Mouse (Mus musculus) ES-E14 (cell line): ENCODE measurements at regions not wholly inside any gene's neighbourhood (a gene's known extent, or its start where the extent isn't known, plus 50 kb on each side); places are given as distances from the start of the nearest gene placed in this dataset.

ENCODE experiments used
- DNase-seq: peaks from one replicate; pipeline ENCODE4 v3.0.0-alpha.2; 2013; ENCODE audit warnings: low read depth, low spot score
- H3K27ac ChIP-seq: 2 replicates; pipeline ENCODE4 v1.5.1; 2012; ENCODE audit warnings: low read depth, mild to moderate bottlenecking, low read length, moderate library complexity, mixed read lengths; ENCODE audit not compliant: poor library complexity, insufficient read depth, severe bottlenecking
- H3K36me3 ChIP-seq: 2 replicates; pipeline ENCODE4 v1.6.1; 2012; ENCODE audit warnings: mild to moderate bottlenecking, low read length, moderate library complexity, mixed read lengths; ENCODE audit not compliant: control insufficient read depth, poor library complexity, insufficient read depth, severe bottlenecking
- H3K4me1 ChIP-seq, 2 experiments: fragments of 150-350 bp in 1 of 2; sonication (generic) in 1 of 2; 2 replicates each; pipeline ENCODE4 v1.6.1; 2012; ENCODE audit warnings: low read length in 2 of 2, mild to moderate bottlenecking in 1 of 2, mixed read lengths in 1 of 2; ENCODE audit not compliant: control insufficient read depth in 2 of 2, insufficient read depth in 2 of 2, poor library complexity in 1 of 2
- H3K4me3 ChIP-seq, 2 experiments: fragments of 150-350 bp in 1 of 2; sonication (generic) in 1 of 2; 2 replicates each; pipeline ENCODE4 v1.5.1; 2012; ENCODE audit warnings: low read length in 2 of 2, low read depth in 1 of 2, mild to moderate bottlenecking in 1 of 2, mixed read lengths in 1 of 2; ENCODE audit not compliant: insufficient read depth in 1 of 2, poor library complexity in 1 of 2, severe bottlenecking in 1 of 2
- H3K9ac ChIP-seq: 2 replicates; pipeline ENCODE4 v1.6.1; 2012; ENCODE audit warnings: low read depth, mild to moderate bottlenecking, low read length, mixed read lengths; ENCODE audit not compliant: poor library complexity, insufficient read depth, severe bottlenecking
- H3K9me3 ChIP-seq: fragments of 150-350 bp; sonication (generic); 2 replicates; pipeline ENCODE4 v1.6.1; 2012; ENCODE audit warnings: low read depth, mild to moderate bottlenecking, low read length; ENCODE audit not compliant: control insufficient read depth, insufficient read depth
- CHD2 ChIP-seq: IDR thresholded peaks from 2 replicates; pipeline ENCODE4 v1.6.1; 2014; ENCODE audit warnings: mild to moderate bottlenecking, low read depth, low read length, inconsistent platforms
- HCFC1 ChIP-seq: IDR thresholded peaks from 2 replicates; pipeline ENCODE4 v1.6.1; 2012; ENCODE audit warnings: low read length, inconsistent platforms, borderline replicate concordance; ENCODE audit not compliant: insufficient read depth
- MAFK ChIP-seq: IDR thresholded peaks from 2 replicates; pipeline ENCODE4 v1.6.1; 2014; ENCODE audit warnings: mild to moderate bottlenecking, low read depth, low read length, inconsistent platforms; ENCODE audit not compliant: insufficient read depth
- ZC3H11A ChIP-seq: IDR thresholded peaks from 2 replicates; pipeline ENCODE4 v1.6.1; 2012; ENCODE audit warnings: low read depth, mild to moderate bottlenecking, inconsistent platforms, low read length, borderline replicate concordance
- ZNF384 ChIP-seq: IDR thresholded peaks from 2 replicates; pipeline ENCODE4 v1.6.1; 2012; ENCODE audit warnings: low read depth, low read length, inconsistent platforms
- in situ Hi-C, 2 experiments: fragments of 600-800 bp; cut with MboI; formaldehyde crosslinking; loops; one replicate each; pipeline ENCODE4 v1.15.1; 2025; ENCODE audit warnings: low sequenced_read_pairs in 2 of 2, inconsistent platforms in 1 of 2; ENCODE audit not compliant: unreplicated experiment in 2 of 2

DNA sequence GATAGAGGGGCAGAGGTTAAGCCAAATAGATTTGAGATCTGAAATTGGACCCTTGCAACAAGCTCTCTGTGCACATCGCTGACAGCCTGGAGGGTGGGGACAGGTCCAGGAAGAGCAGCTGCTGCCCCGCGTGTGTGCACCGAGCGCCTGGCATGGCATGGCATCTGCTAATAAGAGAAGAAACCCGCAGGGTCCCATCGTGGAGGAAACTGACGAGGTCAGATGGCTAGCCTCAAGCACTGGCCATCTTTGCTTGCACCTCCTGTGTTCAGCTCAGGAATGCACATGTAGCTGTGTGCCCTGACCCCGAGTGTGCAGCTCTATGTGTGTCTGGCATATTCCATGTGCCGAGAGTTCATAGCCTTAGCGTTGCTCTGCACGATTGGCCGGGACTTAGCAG is 161.7 kb upstream of the Mphosph6 start:
- Histone ChIP-seq H3K4me1 (no peaks in the 10 kb centered on the region), H3K4me3 (no peak overlapping the region), H3K27ac (no peak overlapping the region), H3K9ac (no peak overlapping the region), H3K9me3 (no peaks in the 10 kb centered on the region), H3K36me3 (no peaks in the 10 kb centered on the region)
- TF ChIP-seq CHD2 (no peak), MAFK (no peak), HCFC1 (no peak), ZNF384 (no peak), ZC3H11A (no peak)
- no peak for DNase-seq
- in situ Hi-C loops = no loop called here

DNA sequence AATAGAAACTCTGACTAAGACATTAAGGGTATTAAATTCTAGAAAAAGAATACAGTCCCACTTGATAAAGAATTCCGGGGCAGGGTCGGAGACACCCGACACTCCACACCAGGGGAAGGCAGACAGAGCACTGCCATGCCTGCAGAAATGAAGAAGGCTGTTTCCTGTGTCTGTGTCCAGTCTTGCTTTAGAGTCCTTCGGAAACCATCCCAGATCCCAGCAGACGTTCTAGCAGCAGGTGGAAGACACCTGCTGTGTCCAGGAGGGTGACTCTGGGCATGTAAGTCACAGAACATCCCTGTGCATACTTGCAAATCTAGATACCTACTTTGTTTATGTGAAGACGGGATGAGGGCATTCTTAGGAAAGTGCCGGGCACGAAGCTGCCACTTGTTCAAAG is 160.9 kb upstream of the Mphosph6 start:
- DNase-seq = no peak
- Histone ChIP-seq H3K9ac (no peak overlapping the region), H3K9me3 (no peaks in the 10 kb centered on the region), H3K27ac (no peak overlapping the region), H3K36me3 (no peaks in the 10 kb centered on the region), H3K4me1 (no peaks in the 10 kb centered on the region), H3K4me3 (no peak overlapping the region)
- TF ChIP-seq CHD2 (no peak), MAFK (no peak), ZNF384 (no peak), HCFC1 (no peak), ZC3H11A (no peak)
- in situ Hi-C loops = no loop called here

DNA sequence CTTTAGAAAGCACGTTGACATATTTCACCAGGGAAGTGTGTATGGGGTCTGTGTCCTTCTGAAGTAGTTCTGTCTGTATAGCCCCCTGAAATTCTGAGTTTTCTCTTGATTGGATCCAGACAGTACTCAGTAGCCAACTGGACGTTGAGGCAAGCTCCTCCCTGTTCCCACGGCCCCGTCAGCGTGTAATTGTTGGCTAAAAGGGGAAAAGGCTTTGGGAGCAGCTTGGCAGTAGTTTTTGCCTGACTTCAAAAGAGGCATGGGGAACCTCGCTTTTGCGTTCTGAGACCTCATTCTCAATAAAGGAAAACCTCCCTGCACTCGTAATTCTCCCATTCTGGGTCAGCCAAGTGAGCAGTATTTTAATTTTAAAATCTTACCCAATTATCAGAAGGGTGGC is 157.8 kb upstream of the Mphosph6 start:
- in situ Hi-C loops = no loop called here
- H3K4me3 ChIP-seq = no peak overlapping the region
- no peak for TF ChIP-seq HCFC1
- no peak for TF ChIP-seq MAFK
- no peak for TF ChIP-seq ZC3H11A
- TF ChIP-seq CHD2 = no peak
- no peak for TF ChIP-seq ZNF384
- H3K27ac ChIP-seq = no peak overlapping the region
- H3K4me1 ChIP-seq = no peaks in the 10 kb centered on the region
- H3K36me3 ChIP-seq = no peaks in the 10 kb centered on the region
- H3K9me3 ChIP-seq = no peaks in the 10 kb centered on the region
- H3K9ac ChIP-seq = no peak overlapping the region
- no peak for DNase-seq

- no peak overlapping the region for H3K4me3 ChIP-seq
- no peaks in the 10 kb centered on the region for H3K9me3 ChIP-seq
- in situ Hi-C loops = no loop called here
- no peak overlapping the region for H3K9ac ChIP-seq
- H3K36me3 ChIP-seq = no peaks in the 10 kb centered on the region
- H3K4me1 ChIP-seq = no peaks in the 10 kb centered on the region
- no peak overlapping the region for H3K27ac ChIP-seq
- peak; percentile 28 for DNase-seq
- TF ChIP-seq MAFK (no peak), HCFC1 (no peak), ZC3H11A (peak; percentile 38; the same call in 1 of the 2 replicates), ZNF384 (no peak)
These were observed 157.2 kb upstream of the Mphosph6 start for GRCm38 (mm10) chr8:117958914-117959313.

- no peaks in the 10 kb centered on the region for H3K9me3 ChIP-seq
- DNase-seq = no peak
- H3K27ac ChIP-seq = no peak overlapping the region
- no peak overlapping the region for H3K9ac ChIP-seq
- no peak for TF ChIP-seq CHD2
- no peak for TF ChIP-seq ZC3H11A
- no peak for TF ChIP-seq MAFK
- TF ChIP-seq ZNF384 = no peak
- TF ChIP-seq HCFC1 = no peak
- in situ Hi-C loops = no loop called here
- no peaks in the 10 kb centered on the region for H3K36me3 ChIP-seq
- H3K4me1 ChIP-seq = peaks cover 0 to 7% of the 10 kb centered on the region in 2 experiments; a peak in 2 of 4 replicates
- no peak overlapping the region for H3K4me3 ChIP-seq
These were observed 149.9 kb upstream of the Mphosph6 start for GRCm38 (mm10) chr8:117951656-117952055.
